Mouse (Mus musculus) kidney, adult 8-10 months (tissue): ENCODE results near the gene Arhgap8.
A peak's percentile ranks its signal among the peaks of the same experiment; 100 is the strongest.
"Not testable (repeated sequence)": the region's sequence is repeated elsewhere in the genome, so short reads cannot be mapped to it uniquely, and the experiment has no call there.

ENCODE experiments used
- DNase-seq, 2 experiments: peaks; one replicate each; pipeline ENCODE4 v3.0.0; 2022

Arhgap8 gene

GRCm38 (mm10) chr15:84736346-84736993 lies 16.6 kb downstream of the Arhgap8 start:
- DNase-seq = no peak

GRCm38 (mm10) chr15:84736994-84737346 lies 17.1 kb downstream of the Arhgap8 start:
- DNase-seq = no peak

GRCm38 (mm10) chr15:84738246-84738645 lies 18.4 kb downstream of the Arhgap8 start:
- DNase-seq = no peak

DNA sequence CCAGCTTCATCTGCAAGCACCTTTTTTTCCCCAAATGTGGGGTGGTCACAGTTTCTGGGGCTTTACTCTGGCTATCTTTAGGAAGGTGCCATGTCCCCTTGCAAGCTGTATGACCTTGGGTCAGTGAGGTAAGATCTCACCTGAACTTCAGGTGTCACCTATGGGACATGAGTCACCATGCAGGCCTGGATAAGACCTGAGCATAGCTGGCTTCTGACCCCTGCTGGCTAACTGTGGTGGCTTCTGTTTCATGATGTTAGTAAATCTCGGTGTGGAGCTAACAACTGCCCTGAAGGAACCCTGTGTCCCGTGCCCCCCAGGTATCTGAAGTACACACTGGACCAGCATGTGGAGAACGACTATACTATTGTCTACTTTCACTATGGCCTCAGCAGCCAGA lies 21.7 kb downstream of the Arhgap8 start:
- no peak for DNase-seq

DNA sequence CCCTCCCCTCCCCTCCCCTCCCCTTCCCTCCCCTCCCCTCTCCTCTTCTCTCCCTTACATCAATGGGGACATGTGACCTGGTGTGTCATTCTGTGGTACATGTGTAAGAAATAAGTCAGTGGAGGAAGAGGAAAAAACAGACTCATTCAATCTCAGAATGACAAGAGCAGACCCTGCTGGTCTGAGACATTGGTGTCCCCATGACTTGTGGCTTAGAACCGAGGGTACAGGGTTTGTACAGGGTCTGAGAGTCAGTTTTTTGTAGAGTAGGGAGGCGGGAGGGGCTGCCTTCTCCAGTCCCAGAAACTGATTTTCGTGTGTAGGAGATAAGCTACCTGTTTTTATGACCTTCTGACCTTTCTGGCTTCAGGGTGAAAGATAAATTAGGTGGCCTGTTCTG lies 23.5 kb downstream of the Arhgap8 start:
- no peak for DNase-seq

DNA sequence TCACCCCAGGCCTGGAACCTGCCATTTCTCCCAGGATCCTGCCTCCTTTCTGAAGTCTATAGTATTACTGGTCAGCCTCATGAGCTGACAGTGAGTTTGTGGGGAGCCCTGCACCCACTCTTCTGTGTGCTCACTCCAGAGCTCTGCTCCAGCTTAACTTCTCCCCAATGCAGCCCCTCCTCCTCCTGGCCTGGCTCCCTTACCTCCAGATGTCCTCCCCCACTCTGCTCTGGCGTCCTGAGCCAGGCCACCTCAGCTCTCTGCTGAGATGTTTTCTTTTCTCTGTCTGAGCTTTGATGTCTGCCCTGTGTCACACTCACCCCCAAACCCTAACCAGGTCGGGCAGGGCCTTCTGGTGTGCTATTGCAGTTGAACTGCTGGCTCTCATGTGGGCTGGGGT lies 24.5 kb downstream of the Arhgap8 start:
- DNase-seq = no peak

DNA sequence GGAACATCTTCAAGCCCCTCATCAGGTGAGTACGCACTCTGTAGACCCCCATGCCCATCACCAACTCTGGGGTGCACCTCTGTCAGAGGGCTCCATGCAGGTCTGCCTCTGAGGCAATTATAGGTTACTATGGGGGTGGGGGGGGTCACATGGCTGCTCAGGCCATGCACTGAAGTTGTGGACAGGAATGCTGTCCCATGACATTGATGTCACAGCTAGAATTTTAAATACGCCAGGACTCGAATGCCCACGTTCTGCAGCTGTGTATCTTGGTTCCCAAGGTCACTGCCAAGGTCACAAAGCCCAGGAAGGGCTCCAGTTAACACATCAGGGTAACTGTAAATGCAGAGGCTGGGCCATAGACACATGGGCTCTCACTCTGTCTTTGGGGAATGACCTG lies 26.0 kb downstream of the Arhgap8 start:
- no peak for DNase-seq

GRCm38 (mm10) chr15:84754987-84755386 lies 35.1 kb downstream of the Arhgap8 start:
- DNase-seq = peak; percentile 35 to 72

GRCm38 (mm10) chr15:84756426-84756825 lies 36.6 kb downstream of the Arhgap8 start:
- DNase-seq = no peak

DNA sequence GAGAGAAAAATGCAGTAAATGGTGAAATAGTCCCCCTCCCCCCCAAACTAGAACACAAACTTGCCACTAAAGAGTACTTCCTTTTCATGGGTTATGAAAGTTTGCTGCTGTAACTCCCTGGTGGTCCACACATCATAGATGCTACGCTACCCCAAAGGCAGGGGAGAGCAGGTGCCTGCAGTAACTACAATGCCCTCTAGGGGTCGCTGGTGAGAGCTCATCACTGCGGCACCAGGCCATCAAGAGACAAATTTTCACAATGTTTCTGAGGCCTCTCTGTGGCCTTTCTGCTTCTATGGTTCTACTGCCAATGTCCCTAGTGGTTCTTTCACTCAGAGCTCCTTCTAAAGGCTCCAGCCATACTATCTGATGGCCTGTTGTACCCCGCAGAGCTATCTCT lies 38.6 kb downstream of the Arhgap8 start:
- peak in 1 of 2 experiments; percentile 15 for DNase-seq

DNA sequence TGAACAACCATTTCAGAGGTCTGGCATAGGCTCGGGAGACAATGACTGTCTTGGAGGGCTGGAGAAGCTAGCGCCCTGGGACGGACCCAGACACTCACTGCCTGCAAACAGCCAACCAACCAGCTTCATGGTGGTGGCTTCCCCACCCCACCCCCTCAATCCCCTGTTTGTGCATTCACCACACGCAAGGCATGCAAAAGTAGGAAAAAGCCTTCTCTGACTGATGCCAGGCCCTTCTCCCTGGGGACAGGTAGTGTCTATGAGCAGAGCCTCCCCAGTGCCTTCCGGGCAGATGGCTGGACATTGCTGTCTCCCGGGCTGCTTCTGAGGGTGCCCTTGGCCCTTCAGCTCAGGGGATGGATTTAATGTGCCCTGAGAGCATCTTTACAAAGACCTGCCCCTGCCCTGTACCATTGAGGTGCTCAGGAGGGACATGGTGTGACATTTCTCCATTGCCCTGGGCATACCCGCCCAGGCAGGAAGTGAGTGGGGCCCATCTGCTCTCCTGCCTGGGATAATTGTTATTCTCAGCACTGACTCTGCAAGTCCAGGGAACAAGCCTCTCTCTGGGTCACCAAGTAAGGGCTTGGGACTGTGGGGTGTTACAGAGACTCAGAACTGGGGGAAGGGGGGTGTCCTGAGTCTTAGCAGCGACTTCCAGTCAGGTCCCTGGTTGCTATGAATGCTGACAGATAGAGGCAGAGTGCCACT lies 43.0 kb downstream of the Arhgap8 start:
- no peak for DNase-seq

- DNase-seq = no peak
These were observed 43.6 kb downstream of the Arhgap8 start for GRCm38 (mm10) chr15:84763423-84763812.

- no peak for DNase-seq
These were observed 46.8 kb downstream of the Arhgap8 start for GRCm38 (mm10) chr15:84766621-84767020.

GRCm38 (mm10) chr15:84768531-84768930 lies 48.7 kb downstream of the Arhgap8 start:
- not testable (repeated sequence) for DNase-seq

- DNase-seq = no peak
These were observed 49.9 kb downstream of the Arhgap8 start for GRCm38 (mm10) chr15:84769641-84770341.

DNA sequence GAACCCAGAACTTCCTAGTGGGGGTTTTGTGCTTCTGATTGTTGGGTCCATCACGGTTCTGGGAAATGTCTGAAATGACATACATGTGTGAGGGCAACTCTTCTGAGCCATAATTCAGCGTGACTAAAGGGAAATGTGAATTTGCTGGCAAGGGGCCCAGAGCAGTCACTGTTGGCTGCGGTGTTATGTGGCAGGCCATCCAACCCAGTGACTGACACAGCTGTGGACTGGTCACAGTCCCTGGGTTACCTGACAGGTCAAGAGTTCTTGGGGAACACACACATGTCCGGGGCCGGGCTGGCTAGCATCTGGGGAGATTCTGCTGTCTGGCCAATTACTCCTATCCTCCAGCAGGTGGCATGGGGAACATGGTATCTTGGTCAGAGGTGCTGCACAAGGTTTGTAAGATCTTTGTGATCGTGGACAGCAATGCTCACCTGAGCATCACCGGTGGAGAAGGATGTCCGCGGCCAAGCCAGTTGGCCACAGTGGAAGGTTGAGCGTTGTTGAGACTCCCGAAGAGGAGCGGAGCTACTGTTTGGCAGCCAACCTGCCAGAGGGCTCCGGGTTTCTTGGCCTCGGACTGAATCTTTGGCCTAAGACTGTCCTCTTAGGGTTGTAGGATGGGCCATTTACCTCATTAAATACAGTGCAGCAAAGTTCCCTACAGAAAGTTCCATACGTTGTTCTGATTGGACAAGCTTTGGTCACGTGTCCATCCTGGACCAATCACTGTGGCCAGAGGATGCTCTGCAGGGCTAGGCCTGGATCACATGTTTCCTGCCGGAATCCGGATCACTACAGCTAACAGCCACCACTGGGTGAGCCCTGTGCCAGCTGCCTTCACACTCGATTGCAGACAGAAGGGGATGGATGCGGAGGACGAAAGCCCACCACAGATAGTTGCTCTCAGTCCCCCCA lies 52.6 kb downstream of the Arhgap8 start:
- DNase-seq = no peak

GRCm38 (mm10) chr15:84775421-84776174 lies 55.7 kb downstream of the Arhgap8 start:
- DNase-seq = no peak

GRCm38 (mm10) chr15:84778587-84778986 lies 58.7 kb downstream of the Arhgap8 start:
- DNase-seq = no peak

- no peak for DNase-seq
These were observed 65.0 kb downstream of the Arhgap8 start for GRCm38 (mm10) chr15:84784812-84785211.

GRCm38 (mm10) chr15:84787161-84787560 lies 67.3 kb downstream of the Arhgap8 start:
- DNase-seq = no peak

- no peak for DNase-seq
These were observed 73.8 kb downstream of the Arhgap8 start for GRCm38 (mm10) chr15:84793649-84794048.

DNA sequence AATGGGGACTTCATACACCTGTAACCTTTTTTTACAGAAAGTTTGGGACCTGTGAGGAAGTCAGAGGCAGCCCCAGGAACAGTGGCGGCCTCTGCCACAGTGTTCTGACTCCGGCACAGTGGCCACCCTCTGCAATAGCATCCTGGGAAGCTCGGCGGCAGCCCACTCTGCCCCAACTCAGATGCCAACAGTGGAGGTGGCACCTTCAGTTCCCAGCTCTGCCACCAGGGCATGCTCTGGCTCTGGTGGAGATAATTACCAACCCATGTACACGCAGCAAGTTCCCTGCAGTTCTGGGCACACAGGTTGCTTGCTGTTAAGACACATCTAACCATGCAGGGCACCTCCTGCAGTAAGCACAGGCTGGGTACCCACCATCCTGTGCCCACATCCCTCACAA lies 80.3 kb downstream of the Arhgap8 start:
- DNase-seq = peak in 1 of 2 experiments; percentile 8
